Mouse (Mus musculus) right cerebral cortex, adult 18-20 months (tissue): Measurements from ENCODE around the gene Lrr1.

ENCODE experiments used
- DNase-seq: peaks from one replicate; pipeline ENCODE4 v3.0.0; 2022; ENCODE audit warnings: mixed read lengths

The Lrr1 gene

GRCm38 (mm10) chr12:69204052-69204833, 35.6 kb downstream of the Lrr1 start, which contains the start of gene Gm49384:
TSS of gene Gm49384 (minus strand) at chr12:69204267.
- no peak for DNase-seq

DNA sequence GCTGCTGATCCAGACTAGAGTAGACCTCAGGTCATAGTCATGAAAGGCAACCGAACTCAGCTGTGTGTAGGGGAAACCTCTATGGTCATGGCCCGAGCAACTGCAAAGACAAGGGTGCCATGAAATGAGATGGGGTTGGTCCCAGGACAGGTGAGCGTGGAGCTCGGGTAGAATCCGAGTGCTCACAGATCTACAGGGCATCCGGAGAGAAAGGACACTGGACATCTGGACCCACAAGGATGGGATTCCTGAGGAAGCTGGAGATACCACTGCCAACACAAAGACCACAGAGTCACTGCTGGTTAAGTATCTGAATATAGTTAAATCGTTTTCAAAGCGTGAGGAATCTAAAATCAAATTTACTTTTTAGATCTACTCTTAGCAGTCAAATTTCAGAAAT, 38.8 kb downstream of the Lrr1 start:
- no peak for DNase-seq

GRCm38 (mm10) chr12:69207926-69208325, 39.3 kb downstream of the Lrr1 start:
- DNase-seq = no peak

GRCm38 (mm10) chr12:69208520-69208919, 39.9 kb downstream of the Lrr1 start:
- no peak for DNase-seq

GRCm38 (mm10) chr12:69210056-69210979, 41.7 kb downstream of the Lrr1 start:
- no peak for DNase-seq

DNA sequence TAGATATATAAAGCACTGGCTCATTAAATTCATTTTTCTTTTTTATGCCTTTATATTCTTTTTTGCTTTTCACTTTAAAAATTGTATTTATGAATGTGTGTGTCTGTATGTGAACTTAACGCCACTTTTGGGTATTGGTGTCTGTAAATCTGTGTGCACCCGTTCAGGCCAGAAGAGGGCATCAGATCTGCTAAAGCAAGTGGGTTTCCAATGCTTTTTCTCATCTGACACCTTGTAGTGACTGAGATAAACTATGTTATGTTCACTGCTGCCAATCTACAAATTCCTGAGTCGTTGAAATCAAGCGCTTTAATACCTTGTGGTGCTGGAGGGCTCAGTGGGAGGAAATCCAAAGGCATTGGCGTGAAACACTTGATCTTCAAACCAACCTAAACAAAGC, 42.4 kb downstream of the Lrr1 start:
- no peak for DNase-seq

GRCm38 (mm10) chr12:69213186-69213777, 44.7 kb downstream of the Lrr1 start:
- no peak for DNase-seq

DNA sequence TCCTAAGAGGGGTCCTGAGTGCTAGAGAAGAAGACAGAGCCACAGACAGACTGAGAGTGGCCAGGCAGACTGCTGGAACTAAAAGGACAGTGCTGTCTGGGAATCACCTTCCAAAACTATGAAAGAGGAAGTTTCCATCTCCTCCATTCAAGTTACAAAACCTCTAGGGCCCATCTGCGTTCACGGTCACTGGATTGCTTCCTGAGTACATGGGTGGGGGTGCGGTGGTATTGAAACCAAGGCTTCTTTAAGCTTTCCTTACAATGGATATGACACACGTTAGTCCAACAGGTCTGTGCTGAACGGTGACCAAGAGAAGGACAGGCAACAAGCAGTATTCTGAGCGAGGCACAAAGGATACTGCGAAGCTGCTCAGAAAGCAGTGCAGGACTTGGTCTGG, 45.8 kb downstream of the Lrr1 start:
- no peak for DNase-seq

- DNase-seq = peak; percentile 48
Observed at GRCm38 (mm10) chr12:69215000-69215785, 46.6 kb downstream of the Lrr1 start.

DNA sequence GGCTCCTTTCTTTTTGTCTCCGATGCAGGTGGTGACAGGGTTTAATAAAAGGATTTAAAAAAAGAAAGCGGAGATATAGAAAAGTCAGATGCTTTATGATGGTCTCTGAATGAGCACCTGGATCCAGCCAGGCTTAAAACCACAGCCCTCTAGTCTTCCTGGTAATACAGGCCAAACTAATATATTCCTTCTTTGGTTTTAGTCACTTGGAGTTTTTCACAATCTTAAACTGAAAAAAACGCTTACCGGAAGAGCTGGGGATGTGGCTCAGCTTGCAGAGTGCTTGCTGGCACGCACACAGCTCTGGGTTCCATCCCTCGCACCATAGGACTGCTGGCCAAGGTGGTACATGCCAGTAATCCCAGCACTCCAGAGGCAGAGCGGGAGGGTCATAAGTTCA, 48.0 kb downstream of the Lrr1 start:
- DNase-seq = no peak

GRCm38 (mm10) chr12:69220613-69221277, 52.1 kb downstream of the Lrr1 start:
- no peak for DNase-seq

DNA sequence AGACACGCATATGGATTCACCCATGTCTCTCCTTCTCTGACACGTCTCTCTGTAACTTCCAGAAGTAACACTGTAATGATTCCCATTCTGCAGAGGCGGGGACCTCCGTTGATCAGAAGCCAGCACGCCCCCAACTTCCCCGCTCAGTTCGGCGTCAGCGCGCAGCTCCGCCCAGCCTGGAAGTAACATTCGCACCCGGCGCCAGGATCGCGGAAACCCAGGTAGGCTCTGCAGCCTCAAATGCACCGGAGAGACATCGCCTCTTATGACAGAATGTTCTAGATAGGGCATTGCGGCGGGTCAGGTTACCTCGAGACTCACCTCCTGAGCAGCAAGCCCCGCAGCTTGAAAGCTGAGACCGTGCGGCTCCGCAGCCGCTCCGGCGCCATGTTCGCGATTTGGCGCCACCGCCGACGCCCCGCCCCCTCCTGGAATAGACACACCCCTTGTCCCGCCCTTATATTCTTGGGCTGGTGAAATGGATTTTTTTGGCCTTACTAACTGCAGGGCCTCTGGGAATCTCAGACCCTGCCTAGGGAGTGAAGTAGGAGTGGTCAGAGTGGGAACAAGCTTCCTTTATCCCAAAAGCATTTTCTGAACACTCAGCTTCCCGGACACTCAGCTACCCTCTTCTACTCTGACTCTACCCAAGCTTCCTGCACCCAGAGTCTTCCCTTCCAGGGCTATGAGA, 59.3 kb downstream of the Lrr1 start, which contains the start of gene Pole2:
Pole2 (minus strand) TSS at position 420 of the 691 bp plus-strand sequence.
- DNase-seq = peak; percentile 81
